Mouse (Mus musculus) heart, embryonic 15.5 days (tissue): ENCODE measurements at regions not wholly inside any gene's neighbourhood (a gene's known extent, or its start where the extent isn't known, plus 50 kb on each side); places are given as distances from the start of the nearest gene placed in this dataset.

ENCODE experiments used
- ATAC-seq: fragments of 200-750 bp; cut with Nextera tagmentation; replicated peaks from 2 replicates; pipeline ENCODE4 v1.8.0; 2017; ENCODE audit warnings: low read depth, moderate TSS enrichment; ENCODE audit not compliant: insufficient number of reproducible peaks, insufficient read depth, low FRiP score
- H3K27ac ChIP-seq: fragments of 300-500 bp; sonication (generic); 2 replicates; pipeline ENCODE4 v1.5.1; 2015; ENCODE audit warnings: mild to moderate bottlenecking, inconsistent platforms
- H3K27me3 ChIP-seq: fragments of 300-500 bp; sonication (generic); 2 replicates; pipeline ENCODE4 v1.6.1; 2015; ENCODE audit warnings: inconsistent platforms
- H3K36me3 ChIP-seq: fragments of 300-500 bp; sonication (generic); 2 replicates; pipeline ENCODE4 v1.6.1; 2015; ENCODE audit warnings: mild to moderate bottlenecking, inconsistent platforms
- H3K4me1 ChIP-seq: fragments of 300-500 bp; sonication (generic); replicated peaks from 2 replicates; pipeline ENCODE4 v1.6.1; 2015; ENCODE audit warnings: inconsistent platforms
- H3K4me2 ChIP-seq: fragments of 300-500 bp; sonication (generic); 2 replicates; pipeline ENCODE4 v1.6.1; 2015; ENCODE audit warnings: inconsistent platforms, mild to moderate bottlenecking, moderate library complexity
- H3K4me3 ChIP-seq: fragments of 300-500 bp; sonication (generic); 2 replicates; pipeline ENCODE4 v1.5.1; 2015; ENCODE audit warnings: mild to moderate bottlenecking, inconsistent platforms
- H3K9ac ChIP-seq: fragments of 300-500 bp; sonication (generic); 2 replicates; pipeline ENCODE4 v1.6.1; 2015; ENCODE audit warnings: mild to moderate bottlenecking, inconsistent platforms
- H3K9me3 ChIP-seq: fragments of 300-500 bp; sonication (generic); replicated peaks from 2 replicates; pipeline ENCODE4 v1.6.1; 2016; ENCODE audit warnings: inconsistent platforms
- WGBS: fragments of 180-500 bp; shearing (Covaris S2); methylation state at CpG from one replicate; pipeline ENCODE4 v1.1.7; 2015; ENCODE audit warnings: mixed read lengths; 5-methylcytosine and 5-hydroxymethylcytosine counted together

- no peak overlapping the region for H3K4me3 ChIP-seq
- 1% methylated on average over 11 of the region's 11 CpGs for WGBS
- no peak overlapping the region for H3K27ac ChIP-seq
- no peak overlapping the region for H3K9ac ChIP-seq
- H3K4me2 ChIP-seq = no peak overlapping the region
- H3K4me1 ChIP-seq = peaks cover 20% of the 10 kb centered on the region
- 0 out of 2 replicates have a peak, but pooled peaks cover 3% of the 10 kb centered on the region for H3K9me3 ChIP-seq
- no peaks in the 10 kb centered on the region for H3K36me3 ChIP-seq
- peak; percentile 63; the same call in 1 of the 2 replicates for ATAC-seq
- peaks cover 94% of the 10 kb centered on the region for H3K27me3 ChIP-seq
Measured at GRCm38 (mm10) chr13:83724995-83725394, 221.2 kb downstream of the Mef2c start.

GRCm38 (mm10) chr13:83725831-83726230 lies 222.0 kb downstream of the Mef2c start:
- H3K4me1 ChIP-seq = peaks cover 23% of the 10 kb centered on the region
- no peak overlapping the region for H3K27ac ChIP-seq
- 6% methylated on average over 13 of the region's 13 CpGs for WGBS
- H3K9ac ChIP-seq = no peak overlapping the region
- 0 out of 2 replicates have a peak, but pooled peaks cover 3% of the 10 kb centered on the region for H3K9me3 ChIP-seq
- ATAC-seq = no peak
- H3K4me3 ChIP-seq = no peak overlapping the region
- no peak overlapping the region for H3K4me2 ChIP-seq
- H3K27me3 ChIP-seq = peaks cover 93% of the 10 kb centered on the region
- no peaks in the 10 kb centered on the region for H3K36me3 ChIP-seq

- no peak for ATAC-seq
- Histone ChIP-seq H3K27me3 (peaks cover 93% of the 10 kb centered on the region), H3K4me3 (peak overlapping the region; percentile 21), H3K36me3 (no peaks in the 10 kb centered on the region), H3K9me3 (0 out of 2 replicates have a peak, but pooled peaks cover 3% of the 10 kb centered on the region), H3K9ac (no peak overlapping the region), H3K27ac (no peak overlapping the region), H3K4me2 (no peak overlapping the region), H3K4me1 (peaks cover 23% of the 10 kb centered on the region)
- 6% methylated on average over 13 of the region's 13 CpGs for WGBS
Measured at GRCm38 (mm10) chr13:83726346-83726975, 222.6 kb downstream of the Mef2c start.

GRCm38 (mm10) chr13:83727051-83727765 lies 223.4 kb downstream of the Mef2c start:
- Histone ChIP-seq H3K9ac (no peak overlapping the region), H3K27me3 (peaks cover 92% of the 10 kb centered on the region), H3K36me3 (no peaks in the 10 kb centered on the region), H3K27ac (no peak overlapping the region), H3K4me1 (peaks cover 26% of the 10 kb centered on the region), H3K9me3 (0 out of 2 replicates have a peak, but pooled peaks cover 3% of the 10 kb centered on the region), H3K4me3 (peak overlapping the region; percentile 21), H3K4me2 (peak overlapping the region; percentile 18; the same call in 1 of the 2 replicates)
- no peak for ATAC-seq
- 1% methylated on average over 37 of the region's 38 CpGs for WGBS

- Histone ChIP-seq H3K27ac (no peak overlapping the region), H3K36me3 (no peaks in the 10 kb centered on the region), H3K9me3 (0 out of 2 replicates have a peak, but pooled peaks cover 3% of the 10 kb centered on the region), H3K4me2 (no peak overlapping the region), H3K4me3 (0 out of 2 replicates have a peak overlapping the region, but pooled peaks have one; percentile 21), H3K4me1 (peaks cover 33% of the 10 kb centered on the region), H3K27me3 (peaks cover 92% of the 10 kb centered on the region), H3K9ac (no peak overlapping the region)
- no peak for ATAC-seq
- 13% methylated on average over 9 of the region's 9 CpGs for WGBS
Measured at GRCm38 (mm10) chr13:83727766-83728395, 224.0 kb downstream of the Mef2c start.

GRCm38 (mm10) chr13:83728421-83729010 lies 224.7 kb downstream of the Mef2c start:
- WGBS = 13% methylated on average over 5 of the region's 5 CpGs
- Histone ChIP-seq H3K9me3 (0 out of 2 replicates have a peak, but pooled peaks cover 3% of the 10 kb centered on the region), H3K36me3 (no peaks in the 10 kb centered on the region), H3K27me3 (peaks cover 87% of the 10 kb centered on the region), H3K4me1 (peaks cover 33% of the 10 kb centered on the region), H3K27ac (no peak overlapping the region), H3K4me3 (no peak overlapping the region), H3K4me2 (no peak overlapping the region), H3K9ac (no peak overlapping the region)
- ATAC-seq = no peak

GRCm38 (mm10) chr13:83729331-83730009 lies 225.6 kb downstream of the Mef2c start:
- no peak for ATAC-seq
- peak overlapping the region; percentile 72 for H3K4me3 ChIP-seq
- H3K4me1 ChIP-seq = peaks cover 33% of the 10 kb centered on the region
- WGBS = under 1% methylated on average over 33 of the region's 33 CpGs
- H3K36me3 ChIP-seq = no peaks in the 10 kb centered on the region
- peaks cover 87% of the 10 kb centered on the region for H3K27me3 ChIP-seq
- peak overlapping the region; percentile 98 for H3K4me2 ChIP-seq
- no peak overlapping the region for H3K9ac ChIP-seq
- H3K9me3 ChIP-seq = 0 out of 2 replicates have a peak, but pooled peaks cover 3% of the 10 kb centered on the region
- no peak overlapping the region for H3K27ac ChIP-seq

GRCm38 (mm10) chr13:83730155-83730712 lies 226.4 kb downstream of the Mef2c start:
- Histone ChIP-seq H3K27me3 (peaks cover 85% of the 10 kb centered on the region), H3K9ac (peak overlapping the region; percentile 70), H3K36me3 (no peaks in the 10 kb centered on the region), H3K4me2 (peak overlapping the region; percentile 98), H3K27ac (peak overlapping the region; percentile 78), H3K4me1 (peaks cover 32% of the 10 kb centered on the region), H3K4me3 (peak overlapping the region; percentile 72), H3K9me3 (0 out of 2 replicates have a peak, but pooled peaks cover under 1% of the 10 kb centered on the region)
- ATAC-seq = 0 out of 2 replicates have a peak, but pooled peaks have one; percentile 2
- 1% methylated on average over 16 of the region's 16 CpGs for WGBS

GRCm38 (mm10) chr13:83730713-83731480 lies 227.1 kb downstream of the Mef2c start:
- Histone ChIP-seq H3K36me3 (no peaks in the 10 kb centered on the region), H3K27me3 (peaks cover 85% of the 10 kb centered on the region), H3K9ac (peak overlapping the region; percentile 70), H3K4me3 (peak overlapping the region; percentile 72), H3K9me3 (no peaks in the 10 kb centered on the region), H3K4me1 (peaks cover 31% of the 10 kb centered on the region), H3K4me2 (peak overlapping the region; percentile 98), H3K27ac (peak overlapping the region; percentile 78)
- ATAC-seq = peak; percentile 88
- WGBS = under 1% methylated on average over 78 of the region's 91 CpGs

GRCm38 (mm10) chr13:83731481-83732006 lies 227.7 kb downstream of the Mef2c start:
- WGBS = 2% methylated on average over 9 of the region's 10 CpGs
- H3K9ac ChIP-seq = peak overlapping the region; percentile 70
- H3K27ac ChIP-seq = no peak overlapping the region
- peak overlapping the region; percentile 72 for H3K4me3 ChIP-seq
- peak overlapping the region; percentile 98 for H3K4me2 ChIP-seq
- no peaks in the 10 kb centered on the region for H3K36me3 ChIP-seq
- no peaks in the 10 kb centered on the region for H3K9me3 ChIP-seq
- peaks cover 84% of the 10 kb centered on the region for H3K27me3 ChIP-seq
- H3K4me1 ChIP-seq = peaks cover 31% of the 10 kb centered on the region
- ATAC-seq = no peak
